Mouse (Mus musculus): Measurements from ENCODE around the gene Wscd2. TPM values are rescaled to one million over a fixed set of nuclear protein-coding genes. Genes with fewer than 3 reads are reported as not detected.

Wscd2 gene
- polyA plus RNA-seq (2012; rRNA removed), result 23.5 and 29.6 TPM in 2 replicates

DNA sequence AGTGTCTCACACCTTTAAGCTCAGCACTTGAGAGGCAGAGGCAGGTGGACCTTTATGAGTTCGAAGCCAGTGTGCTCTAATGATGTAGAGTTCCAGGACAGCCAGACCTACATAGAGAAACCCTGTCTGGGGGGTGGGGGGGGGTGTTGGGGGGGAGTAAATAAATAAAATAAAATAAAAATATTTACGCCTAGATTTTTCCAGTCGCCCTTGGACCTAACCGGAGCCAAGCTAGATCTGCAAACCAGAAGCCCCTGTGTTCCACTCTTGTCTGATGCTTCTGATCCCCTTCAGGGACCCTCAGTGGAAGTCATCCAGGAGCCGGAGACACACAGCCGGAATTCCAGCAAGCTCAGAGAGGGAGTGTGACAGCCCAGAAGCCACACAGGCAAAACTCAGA, at the start of gene Wscd2:
Wscd2 (plus strand) TSS at position 301 of the 400 bp plus-strand sequence.
- DNase-seq (ENCODE audit: low spot score), result no peak

DNA sequence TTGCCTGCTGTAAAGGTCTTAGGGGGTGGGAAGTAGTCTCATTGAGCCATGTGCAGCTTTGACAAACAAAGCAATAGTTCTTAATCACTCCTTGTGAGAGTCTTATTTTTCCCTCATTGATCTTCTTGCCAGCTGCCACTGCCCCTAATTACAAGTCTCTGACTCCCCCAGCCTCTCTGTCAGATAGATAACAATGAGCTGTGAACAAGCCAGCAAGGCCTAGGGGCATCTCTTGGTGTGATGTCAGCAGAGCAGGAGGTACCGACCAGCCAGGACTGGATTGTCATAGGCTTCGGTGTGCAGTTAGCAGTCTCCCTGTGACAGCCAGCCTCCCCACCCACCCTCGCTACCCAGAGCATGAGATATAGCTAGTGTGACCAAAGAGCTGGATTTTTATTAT, 48.0 kb upstream of the Wscd2 start:
- DNase-seq (ENCODE audit: low spot score), result no peak

GRCm38 (mm10) chr5:113448023-113448734, 42.0 kb upstream of the Wscd2 start:
- DNase-seq (ENCODE audit: low spot score), result no peak

DNA sequence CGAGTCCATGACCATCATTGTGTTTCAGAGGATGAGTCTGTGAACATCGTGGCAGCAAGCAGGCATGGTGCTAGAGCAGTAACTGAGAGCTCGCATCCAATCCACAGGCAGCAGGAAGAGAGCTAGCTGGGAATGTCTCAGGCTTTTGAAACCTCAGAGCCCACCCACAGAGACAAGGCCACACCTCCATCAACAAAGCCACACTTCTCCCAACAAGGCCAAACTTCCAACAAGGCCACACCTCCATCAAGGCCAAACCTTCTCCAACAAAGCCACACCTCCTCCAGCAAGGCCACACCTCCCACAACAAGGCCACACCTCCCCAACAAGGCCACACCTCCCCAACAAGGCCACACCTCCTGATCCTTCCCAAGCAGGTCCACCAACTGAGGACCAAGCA, 40.8 kb upstream of the Wscd2 start:
- no peak for DNase-seq (ENCODE audit: low spot score)

DNA sequence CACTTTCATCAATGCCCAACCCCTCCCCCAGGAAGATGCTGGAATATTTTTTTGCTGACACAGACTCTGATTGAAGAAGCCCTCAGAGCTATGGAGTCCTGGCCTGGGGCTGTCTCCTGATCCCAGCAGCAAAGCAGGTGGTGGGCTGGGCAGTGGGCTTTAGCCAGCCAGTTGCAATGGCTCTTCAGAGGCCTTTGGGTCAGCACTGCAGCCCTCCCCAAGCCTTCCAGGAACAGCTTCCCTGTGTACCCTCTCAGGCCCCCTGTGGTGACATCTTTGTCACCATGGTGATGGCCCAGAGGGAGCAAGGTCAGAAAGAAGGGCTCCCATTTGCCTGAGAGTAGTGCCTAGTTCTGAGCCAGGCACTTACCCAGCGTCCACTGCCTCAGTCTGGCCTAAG, 37.4 kb upstream of the Wscd2 start:
- no peak for DNase-seq (ENCODE audit: low spot score)

DNA sequence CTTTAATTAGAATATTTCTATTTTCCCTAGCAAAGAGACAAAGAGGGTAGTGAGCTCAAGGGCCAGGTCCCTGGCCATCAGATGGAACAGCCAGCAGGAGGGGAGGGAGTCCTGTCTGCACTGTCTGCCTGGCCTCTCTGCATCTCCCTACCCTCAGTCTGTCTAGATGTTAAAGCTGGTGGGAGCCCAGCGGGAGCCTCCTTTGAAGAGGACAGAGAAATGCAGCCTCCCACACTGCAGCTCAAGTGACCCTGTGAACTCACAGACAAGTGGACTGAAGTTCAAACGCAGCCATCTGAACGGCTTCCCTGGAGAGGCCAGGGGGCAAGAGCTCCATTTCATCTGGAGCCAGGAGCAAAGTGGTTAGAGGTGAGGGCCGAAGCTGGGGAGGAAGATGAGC, 36.8 kb upstream of the Wscd2 start:
- no peak for DNase-seq (ENCODE audit: low spot score)

DNA sequence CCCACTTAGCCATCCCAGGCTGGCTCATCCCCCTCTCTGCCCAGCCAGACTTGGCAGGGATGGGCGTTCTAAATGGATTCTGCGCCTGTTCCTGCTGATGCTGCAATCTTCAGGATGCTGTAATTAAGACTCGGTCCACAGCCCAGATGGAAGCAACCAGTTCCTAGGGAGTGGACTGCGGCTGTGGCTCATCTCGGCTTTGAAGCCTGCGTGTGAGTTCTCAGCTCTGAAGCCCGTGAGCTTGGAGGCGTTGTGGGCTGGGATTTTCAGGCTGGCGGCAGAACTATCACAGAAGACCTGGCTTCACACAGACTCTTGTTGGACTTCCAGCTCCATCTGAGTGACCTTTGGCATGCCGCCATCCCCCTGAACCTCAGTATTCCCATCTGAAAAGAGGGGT, 34.1 kb upstream of the Wscd2 start:
- DNase-seq (ENCODE audit: low spot score), result no peak

- no peak for DNase-seq (ENCODE audit: low spot score)
Measured at GRCm38 (mm10) chr5:113456756-113457155, 33.4 kb upstream of the Wscd2 start.

- DNase-seq (ENCODE audit: low spot score), result no peak
Measured at GRCm38 (mm10) chr5:113457260-113457659, 32.9 kb upstream of the Wscd2 start.

DNA sequence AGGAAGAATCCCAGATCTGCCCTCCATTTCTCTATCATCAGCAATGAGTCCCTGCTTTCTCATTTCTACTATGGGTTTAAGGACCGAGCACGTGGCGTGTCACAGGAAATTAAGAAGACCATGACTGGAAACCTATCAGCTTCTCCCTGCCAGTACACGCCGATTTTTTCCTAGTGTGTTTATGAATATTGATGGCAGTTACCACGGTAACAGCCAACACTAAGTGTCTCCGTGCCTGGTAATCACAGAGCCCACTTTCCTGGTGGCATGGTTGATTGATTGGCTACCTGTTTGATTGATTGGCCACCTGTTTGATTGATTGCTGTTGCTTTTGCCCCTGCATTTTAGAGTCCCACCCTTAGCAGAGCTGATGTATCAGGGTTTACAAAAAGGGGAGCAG, 30.2 kb upstream of the Wscd2 start:
- no peak for DNase-seq (ENCODE audit: low spot score)

DNA sequence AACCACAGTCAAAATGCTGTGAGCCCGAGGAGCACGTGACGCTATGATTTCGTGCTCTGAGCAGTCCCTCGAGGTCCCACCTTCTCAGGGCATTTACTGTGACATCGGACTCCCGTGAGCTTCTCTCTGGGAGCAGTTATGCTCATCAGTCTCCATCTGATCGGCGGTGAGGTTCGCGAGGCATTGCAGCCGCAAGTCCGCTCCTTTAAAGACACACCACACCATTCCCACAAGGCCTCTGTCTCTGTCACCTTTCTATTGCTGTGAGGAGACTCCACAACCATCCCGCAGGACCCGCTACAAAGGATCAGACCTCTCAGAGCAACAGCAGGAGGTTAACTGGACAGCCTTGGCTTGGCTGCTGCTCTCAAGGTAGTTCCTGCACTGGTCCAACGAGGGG, 28.6 kb upstream of the Wscd2 start:
- DNase-seq (ENCODE audit: low spot score), result no peak

DNA sequence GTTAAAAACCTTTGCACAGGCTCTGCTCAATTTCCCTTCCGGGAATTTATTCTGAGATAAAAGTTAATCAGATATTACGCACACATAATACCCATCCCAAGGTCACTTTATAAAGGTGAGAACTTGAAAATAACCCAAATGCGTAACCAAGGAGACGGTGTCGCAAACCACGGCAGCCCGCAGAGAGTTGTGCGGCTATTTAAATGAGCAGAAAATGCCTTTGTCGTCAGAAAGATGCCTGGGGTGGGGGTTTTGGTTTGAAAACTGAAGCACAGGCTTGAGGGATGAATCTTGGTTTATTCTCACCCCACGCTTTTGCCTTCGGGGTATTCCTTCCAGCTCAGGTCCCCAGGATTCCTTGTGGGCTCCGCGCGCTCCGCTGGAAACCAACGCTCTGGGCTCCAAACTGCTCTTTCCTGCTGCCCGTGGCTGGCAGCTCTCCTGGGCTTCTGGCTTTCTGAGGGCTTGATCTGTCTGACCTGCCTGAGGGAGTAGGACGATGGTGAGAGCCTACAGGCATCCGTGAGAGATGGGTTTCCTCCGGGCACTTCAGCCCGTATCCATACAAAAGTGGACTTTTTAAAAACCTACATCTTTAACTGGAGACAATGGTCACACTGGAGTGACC, 28.0 kb upstream of the Wscd2 start:
- no peak for DNase-seq (ENCODE audit: low spot score)

DNA sequence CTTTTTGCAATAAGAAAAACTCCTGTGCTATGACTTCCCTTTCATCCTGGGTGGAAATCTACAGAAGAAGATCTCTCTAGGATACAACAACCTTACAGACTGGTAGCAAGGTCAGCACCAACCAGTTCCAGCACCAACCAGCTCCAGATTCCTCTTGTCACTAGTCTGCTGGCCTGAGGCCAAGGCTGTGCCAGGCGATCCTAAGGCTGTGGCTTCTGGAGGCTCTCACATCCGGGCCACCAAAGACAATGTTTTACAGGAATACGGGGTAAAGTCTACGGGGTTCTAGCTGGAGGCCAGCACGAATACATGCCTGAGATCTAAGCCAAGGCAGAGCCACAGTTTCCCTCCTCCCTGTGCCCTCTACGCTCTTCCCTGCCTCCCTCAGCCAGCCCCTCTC, 25.4 kb upstream of the Wscd2 start:
- DNase-seq (ENCODE audit: low spot score), result no peak

DNA sequence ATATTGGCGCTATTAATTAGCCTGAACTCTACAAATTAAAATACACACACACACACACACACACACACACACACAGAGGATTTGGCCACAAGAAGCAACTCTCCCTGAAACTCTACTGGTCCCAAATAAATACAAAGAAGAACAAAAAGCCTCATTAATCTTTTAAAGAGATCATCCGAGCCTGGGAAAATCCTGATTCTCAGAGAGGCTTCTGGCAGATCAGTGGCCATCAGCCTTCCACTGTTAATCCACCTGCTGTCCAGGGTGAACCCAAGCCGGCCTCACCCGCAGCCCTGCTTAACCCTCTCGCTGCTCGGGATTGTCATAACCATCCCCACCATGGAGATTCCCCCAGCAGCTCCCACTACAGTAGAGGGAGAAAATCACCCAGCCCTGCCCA, 23.6 kb upstream of the Wscd2 start:
- no peak for DNase-seq (ENCODE audit: low spot score)

DNA sequence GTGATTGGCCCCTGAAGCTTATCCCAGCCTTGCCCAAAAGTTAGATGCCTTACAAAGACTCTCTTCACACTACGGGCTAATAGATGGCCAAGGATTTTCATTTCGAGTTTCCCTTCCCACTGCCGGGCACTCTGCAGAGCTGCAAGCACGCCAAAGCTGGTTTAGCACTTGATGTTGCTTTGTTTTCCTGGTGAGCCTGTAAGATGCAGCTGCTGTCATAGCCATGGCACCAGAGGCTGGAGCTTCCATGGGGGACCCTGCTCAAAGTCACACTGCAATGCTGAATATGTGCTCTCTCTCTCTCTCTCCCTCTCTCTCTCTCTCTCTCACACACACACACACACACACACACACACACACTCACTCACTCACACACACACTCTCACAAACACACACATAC, 23.1 kb upstream of the Wscd2 start:
- DNase-seq (ENCODE audit: low spot score), result no peak

GRCm38 (mm10) chr5:113467765-113468164, 22.4 kb upstream of the Wscd2 start:
- no peak for DNase-seq (ENCODE audit: low spot score)

DNA sequence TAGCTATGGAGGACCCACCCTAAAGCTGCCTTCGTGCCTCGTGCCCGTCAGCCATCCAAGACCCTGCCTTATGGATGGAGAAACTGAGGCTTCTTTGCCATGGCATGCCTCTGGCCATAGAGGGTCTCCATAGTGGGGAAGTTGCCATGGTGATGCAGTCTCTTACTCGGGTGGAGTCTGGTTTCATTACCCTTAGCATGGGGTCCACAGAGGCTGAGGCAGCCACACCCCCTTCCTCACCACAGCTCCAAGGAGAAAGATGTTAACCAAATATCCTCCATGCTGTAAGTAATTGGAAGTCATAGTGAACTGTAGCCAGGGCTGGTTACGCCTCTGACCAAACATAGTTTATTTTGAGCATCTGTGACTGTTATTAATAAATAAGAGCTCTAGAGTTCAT, 21.5 kb upstream of the Wscd2 start:
- DNase-seq (ENCODE audit: low spot score), result no peak

GRCm38 (mm10) chr5:113469231-113469630, 20.9 kb upstream of the Wscd2 start:
- no peak for DNase-seq (ENCODE audit: low spot score)

- DNase-seq (ENCODE audit: low spot score), result no peak
Measured at GRCm38 (mm10) chr5:113469826-113470225, 20.3 kb upstream of the Wscd2 start.

GRCm38 (mm10) chr5:113471417-113471816, 18.7 kb upstream of the Wscd2 start:
- peak; percentile 52 for DNase-seq (ENCODE audit: low spot score)

DNA sequence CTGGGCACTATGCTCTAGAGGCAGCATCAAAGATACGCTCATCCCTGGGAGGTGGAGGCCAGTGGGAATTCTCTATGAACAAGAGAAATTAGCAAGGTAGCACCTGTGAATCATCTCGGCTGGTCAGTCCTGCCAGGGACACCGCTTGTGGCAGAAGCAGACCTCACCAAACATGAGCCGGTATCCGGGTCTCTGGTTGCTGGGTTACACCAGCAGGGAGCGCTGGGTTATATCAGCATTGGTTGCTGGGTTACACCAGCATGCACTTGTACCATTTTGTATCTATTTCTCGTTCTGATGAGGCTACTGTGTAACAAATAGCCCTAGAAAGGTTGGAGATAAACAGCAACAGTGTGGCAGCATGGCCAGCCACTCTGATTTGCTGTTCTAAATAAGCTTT, 17.8 kb upstream of the Wscd2 start:
- DNase-seq (ENCODE audit: low spot score), result no peak

- DNase-seq (ENCODE audit: low spot score), result no peak
Measured at GRCm38 (mm10) chr5:113476816-113477215, 13.3 kb upstream of the Wscd2 start.

GRCm38 (mm10) chr5:113479075-113479474, 11.1 kb upstream of the Wscd2 start:
- DNase-seq (ENCODE audit: low spot score), result no peak

- DNase-seq (ENCODE audit: low spot score), result no peak
Measured at GRCm38 (mm10) chr5:113480451-113480850, 9.7 kb upstream of the Wscd2 start.
